Mouse (Mus musculus) bone marrow, adult 2 months (tissue): ENCODE results near the gene Hpdl.
"Not testable (repeated sequence)": the region's sequence is repeated elsewhere in the genome, so short reads cannot be mapped to it uniquely, and the experiment has no call there.

Experiments used
- CTCF ChIP-seq: fragments of 200-500 bp; IDR thresholded peaks from 2 replicates; pipeline ENCODE4 v1.5.1; 2011; ENCODE audit warnings: low read length, control low read depth; ENCODE audit not compliant: control insufficient read depth, insufficient read depth
- POLR2A ChIP-seq: fragments of 200-500 bp; IDR thresholded peaks from 2 replicates; pipeline ENCODE4 v1.6.1; 2011; ENCODE audit warnings: low read depth, mild to moderate bottlenecking, control low read depth, low read length, borderline replicate concordance; ENCODE audit not compliant: control insufficient read depth

- TF ChIP-seq CTCF, POLR2A: not testable (repeated sequence)
Measured at GRCm38 (mm10) chr4:116840096-116840495, 18.6 kb upstream of the Hpdl start.
